Mouse (Mus musculus): Measurements from ENCODE around the gene Ddx5.

DNA sequence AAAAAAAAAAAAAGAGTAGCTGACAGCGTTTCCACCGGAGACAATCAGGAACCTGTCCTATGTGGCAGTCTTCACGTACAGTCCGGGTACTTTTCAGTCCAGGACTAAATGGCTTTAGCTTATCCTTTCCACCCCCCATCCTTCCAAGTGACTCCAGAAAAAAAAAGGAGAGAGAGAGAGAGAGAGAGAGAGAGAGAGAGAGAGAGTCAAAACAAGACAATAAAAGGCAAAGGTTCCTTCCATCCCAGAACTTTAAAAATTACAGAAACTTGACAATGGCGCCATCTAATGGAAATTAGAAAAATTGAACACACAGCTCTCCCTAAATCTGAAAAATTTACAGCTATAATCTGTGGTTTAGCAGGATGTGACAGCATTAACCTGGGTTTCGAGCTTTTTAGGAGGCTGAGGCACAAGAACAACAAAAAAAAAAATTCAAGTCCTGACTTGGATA is 46.6 kb downstream of the Ddx5 start:
- TF ChIP-seq CTCF (IDR thresholded peaks at IDR 0.05; ENCODE audit: low read depth) (peak; percentile 62), EP300 (IDR thresholded peaks at IDR 0.05; ENCODE audit: low read depth) (no peak)

Measured in liver, postnatal 0 days (tissue).